Mouse (Mus musculus) stomach, embryonic 16.5 days (tissue): Measurements from ENCODE around the gene Adamts16. TPM values are rescaled to one million over a fixed set of nuclear protein-coding genes. Genes with fewer than 3 reads are reported as not detected.
A peak's percentile ranks its signal among the peaks of the same experiment; 100 is the strongest.

ENCODE experiments used
- ATAC-seq: fragments of 200-750 bp; cut with Nextera tagmentation; 2 replicates; pipeline ENCODE4 v1.8.0; 2017; ENCODE audit warnings: moderate number of reproducible peaks, moderate TSS enrichment; ENCODE audit not compliant: insufficient read depth, low FRiP score
- H3K27ac ChIP-seq: fragments of 300-500 bp; sonication (generic); 2 replicates; pipeline ENCODE4 v1.5.1; 2014; ENCODE audit warnings: low read length
- H3K27me3 ChIP-seq: fragments of 300-500 bp; sonication (generic); 2 replicates; pipeline ENCODE4 v1.6.1; 2014; ENCODE audit warnings: low read length, control low read depth, mixed read lengths; ENCODE audit not compliant: control insufficient read depth, insufficient read depth
- H3K36me3 ChIP-seq: fragments of 300-500 bp; sonication (generic); 2 replicates; pipeline ENCODE4 v1.6.1; 2014; ENCODE audit warnings: low read length; ENCODE audit not compliant: control insufficient read depth, insufficient read depth
- H3K4me1 ChIP-seq: fragments of 300-500 bp; sonication (generic); 2 replicates; pipeline ENCODE4 v1.6.1; 2014; ENCODE audit warnings: low read length, control low read depth, mixed read lengths; ENCODE audit not compliant: control insufficient read depth, insufficient read depth
- H3K4me2 ChIP-seq: fragments of 300-500 bp; sonication (generic); 2 replicates; pipeline ENCODE4 v1.6.1; 2014; ENCODE audit warnings: low read depth, low read length, mixed read lengths
- H3K4me3 ChIP-seq: fragments of 300-500 bp; sonication (generic); replicated peaks from 2 replicates; pipeline ENCODE4 v1.5.1; 2014; ENCODE audit warnings: mild to moderate bottlenecking, low read length
- H3K9ac ChIP-seq: fragments of 300-500 bp; sonication (generic); 2 replicates; pipeline ENCODE4 v1.6.1; 2014; ENCODE audit warnings: low read length
- H3K9me3 ChIP-seq: fragments of 300-500 bp; sonication (generic); replicated peaks from 2 replicates; pipeline ENCODE4 v1.6.1; 2016; ENCODE audit warnings: low read length, control low read depth; ENCODE audit not compliant: control insufficient read depth
- WGBS: fragments of 180-500 bp; shearing (Covaris S2); extraction: QIAGEN DNeasy Blood & Tissue Kit; methylation state at CpG from one replicate; pipeline ENCODE4 v1.1.7; 2014; 5-methylcytosine and 5-hydroxymethylcytosine counted together
- polyA plus RNA-seq: library from polyadenylated mRNA; unstranded; fragments of >200 nt; fragmentation: Nextera tagmentation; extraction: Ambion mirVana; gene quantifications from 2 replicates; pipeline ENCODE4 v1.2.1, GENCODE M21; 2015

The Adamts16 gene
- polyA plus RNA-seq, 1 experiment from 2014 or later, result 3.7 TPM

GRCm38 (mm10) chr13:70719994-70720393 lies 121.6 kb downstream of the Adamts16 start:
- no peaks in the 10 kb centered on the region for H3K36me3 ChIP-seq
- no peak overlapping the region for H3K4me2 ChIP-seq
- no peak overlapping the region for H3K9ac ChIP-seq
- H3K27me3 ChIP-seq, result no peaks in the 10 kb centered on the region
- ATAC-seq, result no peak
- H3K4me1 ChIP-seq, result peaks cover 3% of the 10 kb centered on the region; the same call in 1 of the 2 replicates
- no peak overlapping the region for H3K4me3 ChIP-seq
- H3K27ac ChIP-seq, result no peak overlapping the region
- WGBS, result 77% methylated on average over 1 of the region's 1 CpGs
- no peaks in the 10 kb centered on the region for H3K9me3 ChIP-seq

GRCm38 (mm10) chr13:70718814-70719213 lies 122.8 kb downstream of the Adamts16 start:
- WGBS, result 78% methylated on average over 2 of the region's 2 CpGs
- Histone ChIP-seq H3K27ac (no peak overlapping the region), H3K9ac (no peak overlapping the region), H3K4me2 (no peak overlapping the region), H3K4me3 (no peak overlapping the region), H3K9me3 (no peaks in the 10 kb centered on the region), H3K36me3 (no peaks in the 10 kb centered on the region), H3K4me1 (no peaks in the 10 kb centered on the region), H3K27me3 (no peaks in the 10 kb centered on the region)
- no peak for ATAC-seq

GRCm38 (mm10) chr13:70716022-70716421 lies 125.6 kb downstream of the Adamts16 start:
- no peak overlapping the region for H3K4me2 ChIP-seq
- 55% methylated on average over 5 of the region's 5 CpGs for WGBS
- H3K9ac ChIP-seq, result no peak overlapping the region
- H3K27ac ChIP-seq, result no peak overlapping the region
- no peaks in the 10 kb centered on the region for H3K9me3 ChIP-seq
- peak; percentile 53; the same call in 1 of the 2 replicates for ATAC-seq
- no peaks in the 10 kb centered on the region for H3K27me3 ChIP-seq
- H3K4me3 ChIP-seq, result no peak overlapping the region
- no peaks in the 10 kb centered on the region for H3K36me3 ChIP-seq
- H3K4me1 ChIP-seq, result no peaks in the 10 kb centered on the region

GRCm38 (mm10) chr13:70714081-70714775 lies 127.4 kb downstream of the Adamts16 start:
- H3K9ac ChIP-seq, result no peak overlapping the region
- no peak overlapping the region for H3K4me2 ChIP-seq
- H3K27ac ChIP-seq, result no peak overlapping the region
- H3K4me1 ChIP-seq, result no peaks in the 10 kb centered on the region
- H3K36me3 ChIP-seq, result no peaks in the 10 kb centered on the region
- H3K27me3 ChIP-seq, result no peaks in the 10 kb centered on the region
- WGBS, result 76% methylated on average over 7 of the region's 7 CpGs
- no peaks in the 10 kb centered on the region for H3K9me3 ChIP-seq
- ATAC-seq, result no peak
- H3K4me3 ChIP-seq, result no peak overlapping the region

GRCm38 (mm10) chr13:70713331-70713730 lies 128.3 kb downstream of the Adamts16 start:
- H3K4me2 ChIP-seq, result no peak overlapping the region
- 70% methylated on average over 5 of the region's 5 CpGs for WGBS
- H3K36me3 ChIP-seq, result no peaks in the 10 kb centered on the region
- no peaks in the 10 kb centered on the region for H3K4me1 ChIP-seq
- no peaks in the 10 kb centered on the region for H3K27me3 ChIP-seq
- ATAC-seq, result no peak
- H3K4me3 ChIP-seq, result no peak overlapping the region
- H3K27ac ChIP-seq, result no peak overlapping the region
- H3K9ac ChIP-seq, result no peak overlapping the region
- H3K9me3 ChIP-seq, result no peaks in the 10 kb centered on the region

GRCm38 (mm10) chr13:70707158-70707854 lies 134.3 kb downstream of the Adamts16 start:
- 77% methylated on average over 5 of the region's 5 CpGs for WGBS

GRCm38 (mm10) chr13:70702904-70703303 lies 138.7 kb downstream of the Adamts16 start:
- no peaks in the 10 kb centered on the region for H3K36me3 ChIP-seq
- WGBS, result 12% methylated on average over 4 of the region's 4 CpGs

More at GRCm38 (mm10) chr13:70707158-70707854, 134.3 kb downstream of the Adamts16 start:
- no peaks in the 10 kb centered on the region for H3K9me3 ChIP-seq
- no peak overlapping the region for H3K27ac ChIP-seq
- no peaks in the 10 kb centered on the region for H3K27me3 ChIP-seq
- no peak overlapping the region for H3K9ac ChIP-seq
- H3K4me1 ChIP-seq, result no peaks in the 10 kb centered on the region
- H3K36me3 ChIP-seq, result no peaks in the 10 kb centered on the region
- no peak overlapping the region for H3K4me3 ChIP-seq
- no peak for ATAC-seq
- no peak overlapping the region for H3K4me2 ChIP-seq

GRCm38 (mm10) chr13:70698812-70699387 lies 142.7 kb downstream of the Adamts16 start:
- Histone ChIP-seq H3K9ac (no peak overlapping the region), H3K27ac (no peak overlapping the region), H3K36me3 (no peaks in the 10 kb centered on the region), H3K4me3 (no peak overlapping the region), H3K4me2 (no peak overlapping the region), H3K27me3 (no peaks in the 10 kb centered on the region), H3K4me1 (no peaks in the 10 kb centered on the region), H3K9me3 (no peaks in the 10 kb centered on the region)
- ATAC-seq, result no peak
- 76% methylated on average over 4 of the region's 4 CpGs for WGBS

More at GRCm38 (mm10) chr13:70702904-70703303, 138.7 kb downstream of the Adamts16 start:
- Histone ChIP-seq H3K9me3 (no peaks in the 10 kb centered on the region), H3K27ac (no peak overlapping the region), H3K27me3 (no peaks in the 10 kb centered on the region), H3K4me1 (no peaks in the 10 kb centered on the region), H3K4me3 (no peak overlapping the region), H3K9ac (no peak overlapping the region), H3K4me2 (no peak overlapping the region)
- no peak for ATAC-seq

GRCm38 (mm10) chr13:70689452-70689960 lies 152.1 kb downstream of the Adamts16 start:
- H3K9ac ChIP-seq, result no peak overlapping the region
- no peaks in the 10 kb centered on the region for H3K27me3 ChIP-seq
- H3K4me2 ChIP-seq, result no peak overlapping the region
- H3K4me3 ChIP-seq, result no peak overlapping the region
- no peak for ATAC-seq
- H3K4me1 ChIP-seq, result no peaks in the 10 kb centered on the region
- no peaks in the 10 kb centered on the region for H3K9me3 ChIP-seq
- no peak overlapping the region for H3K27ac ChIP-seq
- WGBS, result 26% methylated on average over 2 of the region's 2 CpGs
- no peaks in the 10 kb centered on the region for H3K36me3 ChIP-seq
